Mouse (Mus musculus): ENCODE measurements around the gene Znrd1. TPM values are rescaled to one million over a fixed set of nuclear protein-coding genes. Genes with fewer than 3 reads are reported as not detected.

Gene Znrd1
- polyA plus RNA-seq, 1 experiment: 37.2 TPM

GRCm38 (mm10) chr17:36931130-36931529 is 27.2 kb downstream of the Znrd1 start:
- Histone ChIP-seq H3K4me1 (ENCODE audit: control insufficient read depth, insufficient read depth, low read length) (peaks cover 1% of the 10 kb centered on the region; the same call in 1 of the 2 replicates), H3K27ac (ENCODE audit: insufficient read depth, low read length) (no peak overlapping the region), H3K4me3 (ENCODE audit: insufficient read depth, low read length) (no peak overlapping the region)
- TF ChIP-seq CTCF (IDR thresholded peaks at IDR 0.05; ENCODE audit: extremely low read depth, insufficient read depth, low read length) (no peak), POLR2A (IDR thresholded peaks at IDR 0.05; ENCODE audit: extremely low read depth, insufficient read depth, low read length) (no peak)

GRCm38 (mm10) chr17:36930233-36930632 is 28.1 kb downstream of the Znrd1 start:
- TF ChIP-seq POLR2A (IDR thresholded peaks at IDR 0.05; ENCODE audit: extremely low read depth, insufficient read depth, low read length): no peak
- Histone ChIP-seq H3K27ac (ENCODE audit: insufficient read depth, low read length) (no peak overlapping the region), H3K4me1 (ENCODE audit: control insufficient read depth, insufficient read depth, low read length) (peaks cover 1% of the 10 kb centered on the region; the same call in 1 of the 2 replicates), H3K4me3 (ENCODE audit: insufficient read depth, low read length) (no peak overlapping the region)

- Histone ChIP-seq H3K4me3 (ENCODE audit: insufficient read depth, low read length) (no peak overlapping the region), H3K4me1 (ENCODE audit: control insufficient read depth, insufficient read depth, low read length) (peaks cover 1% of the 10 kb centered on the region; the same call in 1 of the 2 replicates), H3K27ac (ENCODE audit: insufficient read depth, low read length) (no peak overlapping the region)
- no peak for TF ChIP-seq CTCF (IDR thresholded peaks at IDR 0.05; ENCODE audit: extremely low read depth, insufficient read depth, low read length)
- no peak for TF ChIP-seq POLR2A (IDR thresholded peaks at IDR 0.05; ENCODE audit: extremely low read depth, insufficient read depth, low read length)
Observed at GRCm38 (mm10) chr17:36929236-36929932, 29.0 kb downstream of the Znrd1 start.

GRCm38 (mm10) chr17:36927496-36928120 is 30.8 kb downstream of the Znrd1 start:
- Histone ChIP-seq H3K27ac (ENCODE audit: insufficient read depth, low read length) (no peak overlapping the region), H3K4me3 (ENCODE audit: insufficient read depth, low read length) (no peak overlapping the region), H3K4me1 (ENCODE audit: control insufficient read depth, insufficient read depth, low read length) (peaks cover 1% of the 10 kb centered on the region; the same call in 1 of the 2 replicates)
- no peak for TF ChIP-seq POLR2A (IDR thresholded peaks at IDR 0.05; ENCODE audit: extremely low read depth, insufficient read depth, low read length)
- TF ChIP-seq CTCF (IDR thresholded peaks at IDR 0.05; ENCODE audit: extremely low read depth, insufficient read depth, low read length): no peak

GRCm38 (mm10) chr17:36923491-36923890 is 34.9 kb downstream of the Znrd1 start:
- Histone ChIP-seq H3K27ac (ENCODE audit: insufficient read depth, low read length) (no peak overlapping the region), H3K4me1 (ENCODE audit: control insufficient read depth, insufficient read depth, low read length) (no peaks in the 10 kb centered on the region), H3K4me3 (ENCODE audit: insufficient read depth, low read length) (no peak overlapping the region)
- TF ChIP-seq CTCF (IDR thresholded peaks at IDR 0.05; ENCODE audit: extremely low read depth, insufficient read depth, low read length) (no peak), POLR2A (IDR thresholded peaks at IDR 0.05; ENCODE audit: extremely low read depth, insufficient read depth, low read length) (no peak)

GRCm38 (mm10) chr17:36922715-36923114 is 35.6 kb downstream of the Znrd1 start:
- no peaks in the 10 kb centered on the region for H3K4me1 ChIP-seq (ENCODE audit: control insufficient read depth, insufficient read depth, low read length)
- TF ChIP-seq CTCF (IDR thresholded peaks at IDR 0.05; ENCODE audit: extremely low read depth, insufficient read depth, low read length) (no peak), POLR2A (IDR thresholded peaks at IDR 0.05; ENCODE audit: extremely low read depth, insufficient read depth, low read length) (no peak)
- no peak overlapping the region for H3K27ac ChIP-seq (ENCODE audit: insufficient read depth, low read length)
- no peak overlapping the region for H3K4me3 ChIP-seq (ENCODE audit: insufficient read depth, low read length)

- no peak for TF ChIP-seq POLR2A (IDR thresholded peaks at IDR 0.05; ENCODE audit: extremely low read depth, insufficient read depth, low read length)
- TF ChIP-seq CTCF (IDR thresholded peaks at IDR 0.05; ENCODE audit: extremely low read depth, insufficient read depth, low read length): no peak
- Histone ChIP-seq H3K4me1 (ENCODE audit: control insufficient read depth, insufficient read depth, low read length) (no peaks in the 10 kb centered on the region), H3K27ac (ENCODE audit: insufficient read depth, low read length) (no peak overlapping the region), H3K4me3 (ENCODE audit: insufficient read depth, low read length) (no peak overlapping the region)
Observed at GRCm38 (mm10) chr17:36920239-36920638, 38.1 kb downstream of the Znrd1 start.

- H3K4me3 ChIP-seq (ENCODE audit: insufficient read depth, low read length): no peak overlapping the region
- H3K27ac ChIP-seq (ENCODE audit: insufficient read depth, low read length): no peak overlapping the region
- no peaks in the 10 kb centered on the region for H3K4me1 ChIP-seq (ENCODE audit: control insufficient read depth, insufficient read depth, low read length)
- TF ChIP-seq CTCF (IDR thresholded peaks at IDR 0.05; ENCODE audit: extremely low read depth, insufficient read depth, low read length) (peak; percentile 82), POLR2A (IDR thresholded peaks at IDR 0.05; ENCODE audit: extremely low read depth, insufficient read depth, low read length) (no peak)
Observed at GRCm38 (mm10) chr17:36915076-36915475, 43.3 kb downstream of the Znrd1 start.

- TF ChIP-seq POLR2A (IDR thresholded peaks at IDR 0.05; ENCODE audit: extremely low read depth, insufficient read depth, low read length) (no peak), CTCF (IDR thresholded peaks at IDR 0.05; ENCODE audit: extremely low read depth, insufficient read depth, low read length) (peak; percentile 53; the same call in 1 of the 2 replicates)
- Histone ChIP-seq H3K4me1 (ENCODE audit: control insufficient read depth, insufficient read depth, low read length) (no peaks in the 10 kb centered on the region), H3K4me3 (ENCODE audit: insufficient read depth, low read length) (no peak overlapping the region), H3K27ac (ENCODE audit: insufficient read depth, low read length) (no peak overlapping the region)
Observed at GRCm38 (mm10) chr17:36914108-36914507, 44.3 kb downstream of the Znrd1 start.

GRCm38 (mm10) chr17:36912031-36912430 is 46.3 kb downstream of the Znrd1 start:
- no peak for TF ChIP-seq POLR2A (IDR thresholded peaks at IDR 0.05; ENCODE audit: extremely low read depth, insufficient read depth, low read length)
- no peak for TF ChIP-seq CTCF (IDR thresholded peaks at IDR 0.05; ENCODE audit: extremely low read depth, insufficient read depth, low read length)

More at GRCm38 (mm10) chr17:36912031-36912430, 46.3 kb downstream of the Znrd1 start:
- no peak overlapping the region for H3K27ac ChIP-seq (ENCODE audit: insufficient read depth, low read length)
- H3K4me3 ChIP-seq (ENCODE audit: insufficient read depth, low read length): no peak overlapping the region
- no peaks in the 10 kb centered on the region for H3K4me1 ChIP-seq (ENCODE audit: control insufficient read depth, insufficient read depth, low read length)
